Mouse (Mus musculus) lung, embryonic 14.5 days (tissue): Measurements from ENCODE around the gene Unc5b. TPM values are rescaled to one million over a fixed set of nuclear protein-coding genes. Genes with fewer than 3 reads are reported as not detected.

ENCODE experiments used
- ATAC-seq: fragments of 200-750 bp; cut with Nextera tagmentation; 2 replicates; pipeline ENCODE4 v1.8.0; 2017; ENCODE audit warnings: mild to moderate bottlenecking, moderate TSS enrichment, moderate library complexity; ENCODE audit not compliant: insufficient read depth
- DNase-seq: peaks from one replicate; pipeline ENCODE4 v3.0.0-alpha.2; 2015
- H3K27ac ChIP-seq: fragments of 300-500 bp; sonication (generic); 2 replicates; pipeline ENCODE4 v1.5.1; 2014; ENCODE audit warnings: low read depth, mild to moderate bottlenecking, moderate library complexity
- H3K27me3 ChIP-seq: fragments of 300-500 bp; sonication (generic); 2 replicates; pipeline ENCODE4 v1.6.1; 2014; ENCODE audit warnings: low read length, control low read depth; ENCODE audit not compliant: insufficient read depth
- H3K36me3 ChIP-seq: fragments of 300-500 bp; sonication (generic); 2 replicates; pipeline ENCODE4 v1.6.1; 2014; ENCODE audit warnings: control low read depth; ENCODE audit not compliant: insufficient read depth
- H3K4me1 ChIP-seq: fragments of 300-500 bp; sonication (generic); 2 replicates; pipeline ENCODE4 v1.6.1; 2014; ENCODE audit warnings: antibody characterized with exemption, control low read depth; ENCODE audit not compliant: insufficient read depth
- H3K4me2 ChIP-seq: fragments of 300-500 bp; sonication (generic); 2 replicates; pipeline ENCODE4 v1.6.1; 2014; ENCODE audit warnings: mild to moderate bottlenecking
- H3K4me3 ChIP-seq: fragments of 300-500 bp; sonication (generic); 2 replicates; pipeline ENCODE4 v1.5.1; 2014; ENCODE audit warnings: low read depth, low read length
- H3K9ac ChIP-seq: fragments of 300-500 bp; sonication (generic); 2 replicates; pipeline ENCODE4 v1.6.1; 2014
- H3K9me3 ChIP-seq: fragments of 300-500 bp; sonication (generic); 2 replicates; pipeline ENCODE4 v1.6.1; 2016; ENCODE audit warnings: low read depth, low read length, control low read depth
- CTCF ChIP-seq: IDR thresholded peaks from 2 replicates; pipeline ENCODE4 v1.5.1; 2016; ENCODE audit warnings: antibody characterized with exemption, low read depth
- WGBS: fragments of 180-500 bp; shearing (Covaris S2); extraction: QIAGEN DNeasy Blood & Tissue Kit; methylation state at CpG from one replicate; pipeline ENCODE4 v1.1.7; 2014; 5-methylcytosine and 5-hydroxymethylcytosine counted together
- polyA plus RNA-seq: library from polyadenylated mRNA; unstranded; fragments of >200 nt; fragmentation: Nextera tagmentation; extraction: Ambion mirVana; gene quantifications from 2 replicates; pipeline ENCODE4 v1.2.1, GENCODE M21; 2014

The Unc5b gene
- polyA plus RNA-seq, 1 experiment from 2014 or later: 6.6 TPM

DNA sequence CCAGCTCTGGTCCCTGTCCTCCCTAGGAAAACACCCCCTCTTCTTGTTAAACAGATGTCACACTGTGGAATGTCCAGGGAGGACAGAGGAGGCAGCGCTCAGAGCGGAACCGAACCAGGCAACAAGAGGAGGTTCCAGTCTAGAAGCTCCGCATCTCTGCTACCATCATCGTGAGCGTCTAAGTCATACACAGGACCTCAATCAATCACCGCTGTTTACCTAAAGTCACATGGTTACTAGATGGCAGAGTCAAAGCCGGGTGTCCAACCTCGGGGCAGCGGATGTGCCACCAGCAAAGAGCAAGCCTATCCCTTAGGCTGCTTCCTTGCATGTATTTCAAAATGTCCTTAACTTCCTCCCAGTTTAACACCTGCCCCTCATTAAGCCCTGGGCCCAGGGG is 39.0 kb downstream of the Unc5b start:
- Histone ChIP-seq H3K9ac (no peak overlapping the region), H3K27ac (no peak overlapping the region), H3K4me2 (no peak overlapping the region), H3K4me1 (no peaks in the 10 kb centered on the region), H3K27me3 (no peaks in the 10 kb centered on the region), H3K9me3 (no peaks in the 10 kb centered on the region), H3K36me3 (no peaks in the 10 kb centered on the region), H3K4me3 (no peak overlapping the region)
- DNase-seq (peak; percentile 48), ATAC-seq (peak; percentile 12; the same call in 1 of the 2 replicates)
- no peak for TF ChIP-seq CTCF
- WGBS: 28% methylated on average over 10 of the region's 10 CpGs

- H3K9me3 ChIP-seq: no peaks in the 10 kb centered on the region
- H3K4me1 ChIP-seq: no peaks in the 10 kb centered on the region
- ATAC-seq (no peak), DNase-seq (no peak)
- no peaks in the 10 kb centered on the region for H3K36me3 ChIP-seq
- no peaks in the 10 kb centered on the region for H3K27me3 ChIP-seq
- H3K4me2 ChIP-seq: no peak overlapping the region
- H3K27ac ChIP-seq: no peak overlapping the region
- no peak for TF ChIP-seq CTCF
- H3K4me3 ChIP-seq: no peak overlapping the region
- 75% methylated on average over 6 of the region's 6 CpGs for WGBS
- H3K9ac ChIP-seq: no peak overlapping the region
Measured at GRCm38 (mm10) chr10:60790912-60791311, 40.5 kb downstream of the Unc5b start.

- H3K9ac ChIP-seq: no peak overlapping the region
- no peak overlapping the region for H3K27ac ChIP-seq
- no peaks in the 10 kb centered on the region for H3K4me1 ChIP-seq
- H3K36me3 ChIP-seq: peaks cover 4% of the 10 kb centered on the region; the same call in 1 of the 2 replicates
- DNase-seq (no peak), ATAC-seq (no peak)
- no peaks in the 10 kb centered on the region for H3K9me3 ChIP-seq
- WGBS: 74% methylated on average over 16 of the region's 16 CpGs
- H3K4me3 ChIP-seq: no peak overlapping the region
- TF ChIP-seq CTCF: no peak
- H3K27me3 ChIP-seq: no peaks in the 10 kb centered on the region
- H3K4me2 ChIP-seq: no peak overlapping the region
Measured at GRCm38 (mm10) chr10:60787303-60788074, 43.9 kb downstream of the Unc5b start.

GRCm38 (mm10) chr10:60783608-60784007 is 47.8 kb downstream of the Unc5b start:
- Histone ChIP-seq H3K9me3 (no peaks in the 10 kb centered on the region), H3K4me1 (no peaks in the 10 kb centered on the region), H3K4me3 (no peak overlapping the region), H3K9ac (no peak overlapping the region), H3K27me3 (no peaks in the 10 kb centered on the region), H3K36me3 (peaks cover 5% of the 10 kb centered on the region; the same call in 1 of the 2 replicates), H3K27ac (no peak overlapping the region), H3K4me2 (no peak overlapping the region)
- no peak for TF ChIP-seq CTCF
- DNase-seq: no peak
- 51% methylated on average over 2 of the region's 2 CpGs for WGBS
- no peak for ATAC-seq

DNA sequence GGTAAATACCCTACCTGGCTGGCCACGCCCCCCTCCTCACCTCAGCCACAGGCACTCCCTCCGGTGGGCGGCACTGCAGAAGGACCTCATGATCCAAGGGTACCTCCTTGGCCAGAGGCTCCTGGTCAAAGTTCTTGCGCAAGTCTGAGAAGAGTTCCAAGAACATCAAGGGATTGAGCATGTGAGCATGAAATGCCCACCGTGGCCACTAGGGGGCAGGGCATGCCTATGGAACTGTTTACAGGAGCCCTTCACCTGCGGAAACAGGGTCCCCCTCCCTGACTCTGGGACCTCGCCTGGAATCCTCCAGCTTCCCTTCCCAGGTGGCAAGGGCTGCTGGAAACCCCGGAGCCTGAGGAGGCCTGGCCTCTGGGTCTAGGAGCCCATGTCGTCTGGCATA is 51.8 kb downstream of the Unc5b start:
- 6% methylated on average over 9 of the region's 9 CpGs for WGBS

DNA sequence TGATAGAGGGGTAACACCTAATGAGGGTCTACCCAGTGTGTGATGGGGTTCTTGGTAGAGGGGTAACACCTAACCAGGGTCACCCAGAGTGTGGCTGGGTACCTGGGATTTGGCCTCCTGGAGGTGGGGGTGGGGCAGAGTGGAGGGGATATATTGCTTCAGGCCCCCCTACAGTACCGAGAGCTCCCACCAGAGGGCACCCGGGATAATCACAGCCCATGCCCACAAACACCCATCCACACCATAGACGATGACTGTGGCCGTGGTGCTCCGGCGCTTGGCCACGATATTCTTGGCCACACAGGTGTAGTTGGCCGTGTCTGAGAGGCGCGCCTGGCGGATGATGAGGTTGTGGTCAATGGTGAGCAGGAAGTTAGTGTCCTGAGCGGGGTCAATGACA is 52.8 kb downstream of the Unc5b start:
- WGBS: 61% methylated on average over 12 of the region's 12 CpGs
- Histone ChIP-seq H3K9ac (no peak overlapping the region), H3K4me3 (no peak overlapping the region), H3K27ac (no peak overlapping the region), H3K4me2 (no peak overlapping the region), H3K36me3 (peaks cover 21% of the 10 kb centered on the region), H3K9me3 (no peaks in the 10 kb centered on the region), H3K27me3 (no peaks in the 10 kb centered on the region), H3K4me1 (no peaks in the 10 kb centered on the region)
- peak; percentile 85 for TF ChIP-seq CTCF
- peak; percentile 7; the same call in 1 of the 2 replicates for ATAC-seq
- peak; percentile 68 for DNase-seq

More for the DNA sequence above, 51.8 kb downstream of the Unc5b start:
- TF ChIP-seq CTCF: peak; percentile 99
- Histone ChIP-seq H3K4me2 (peak overlapping the region; percentile 36; the same call in 1 of the 2 replicates), H3K36me3 (peaks cover 15% of the 10 kb centered on the region; the same call in 1 of the 2 replicates), H3K9ac (no peak overlapping the region), H3K27ac (no peak overlapping the region), H3K4me1 (no peaks in the 10 kb centered on the region), H3K27me3 (no peaks in the 10 kb centered on the region), H3K4me3 (no peak overlapping the region), H3K9me3 (no peaks in the 10 kb centered on the region)
- ATAC-seq: peak; percentile 39; the same call in 1 of the 2 replicates
- DNase-seq: peak; percentile 92

GRCm38 (mm10) chr10:60775473-60775872 is 55.9 kb downstream of the Unc5b start:
- no peak overlapping the region for H3K27ac ChIP-seq
- WGBS: 70% methylated on average over 6 of the region's 6 CpGs
- H3K9ac ChIP-seq: no peak overlapping the region
- H3K36me3 ChIP-seq: peaks cover 30% of the 10 kb centered on the region
- H3K4me1 ChIP-seq: no peaks in the 10 kb centered on the region
- no peak overlapping the region for H3K4me3 ChIP-seq
- H3K4me2 ChIP-seq: no peak overlapping the region
- peak; percentile 76 for TF ChIP-seq CTCF
- no peak for ATAC-seq
- no peaks in the 10 kb centered on the region for H3K27me3 ChIP-seq
- peak; percentile 61 for DNase-seq
- no peaks in the 10 kb centered on the region for H3K9me3 ChIP-seq
